Comparison of ENCODE assay signal across 33 mouse cellular contexts in the genomic region with DNA sequence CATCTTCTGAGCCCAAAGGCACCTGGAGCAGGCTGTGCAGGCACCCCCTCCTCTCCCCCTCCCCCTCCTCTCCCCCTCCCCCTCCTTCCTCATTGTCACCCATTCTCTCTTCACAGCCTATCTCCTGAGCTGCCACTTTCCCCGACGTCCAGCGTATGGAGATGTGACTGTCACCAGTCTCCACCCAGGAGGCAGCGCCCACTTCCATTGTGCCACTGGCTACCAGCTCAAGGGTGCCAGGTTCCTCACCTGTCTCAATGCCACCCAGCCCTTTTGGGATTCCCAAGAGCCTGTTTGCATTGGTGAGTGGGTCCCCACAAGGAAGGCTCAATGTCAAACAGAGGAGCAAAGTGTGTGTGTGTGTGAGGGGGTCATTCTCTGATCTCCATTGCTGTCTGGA. TPM values are rescaled to one million over a fixed set of nuclear protein-coding genes. Genes with fewer than 3 reads are reported as not detected.
"Had no signal": no experiment of that assay in that cellular context is flagged by ENCODE, and none has a peak within 500 bp of the region (broad histone marks: within the 10 kb centered on the region; RNA-seq: fewer than 3 reads in every experiment).

No protein-coding gene starts in this region.

- H3K27ac ChIP-seq: limb, embryonic 10.5 days; limb, embryonic 12.5 days; limb, embryonic 13.5 days; limb, embryonic 15.5 days; liver, embryonic 12.5 days; liver, embryonic 13.5 days; liver, embryonic 14.5 days; liver, embryonic 15.5 days; lung, embryonic 15.5 days; macrophage; midbrain, embryonic 10.5 days; midbrain, embryonic 12.5 days; midbrain, embryonic 13.5 days; midbrain, embryonic 15.5 days; neural tube, embryonic 12.5 days had no signal

- DNase-seq: left cerebral cortex, postnatal 4 days; liver; liver, embryonic 13.5 days; liver, postnatal 0 days; lung, adult 18-20 months; lung, adult 2 months; lung, embryonic 14.5 days; lung, postnatal 10 days; lung, postnatal 14 days; lung, postnatal 36 days; lung, postnatal 4 days; midbrain, embryonic 14.5 days had no signal

- H3K4me3 ChIP-seq: limb, embryonic 10.5 days; limb, embryonic 12.5 days; limb, embryonic 13.5 days; limb, embryonic 15.5 days; liver, embryonic 12.5 days; liver, embryonic 13.5 days; liver, embryonic 15.5 days; lung, embryonic 15.5 days; megakaryocyte, embryonic 14.5 days; midbrain, embryonic 10.5 days; midbrain, embryonic 12.5 days; midbrain, embryonic 13.5 days; midbrain, embryonic 15.5 days; myocyte; neural tube, embryonic 12.5 days had no signal

- H3K4me1 ChIP-seq: liver, embryonic 13.5 days; liver, embryonic 15.5 days had no signal

RNA-seq across cellular contexts. Expression of gene Sez6, which starts 38.2 kb away (rescaled TPM):
- total RNA-seq: liver, adult 2 months; megakaryocyte progenitor cell, adult 5-6 weeks; megakaryocyte, adult 5-6 weeks; megakaryocyte-erythroid progenitor cell, adult 5-6 weeks; monocyte, adult 5-6 weeks had no signal
- polyA plus RNA-seq: limb, embryonic 12.5 days; liver, adult 2 months; liver, postnatal 0 days; macrophage; myocyte had no signal
